Mouse (Mus musculus): ENCODE results near the gene Tssc4. TPM values are rescaled to one million over a fixed set of nuclear protein-coding genes. Genes with fewer than 3 reads are reported as not detected.

The Tssc4 gene
- polyA plus RNA-seq (2012; rRNA removed), result 135 and 153 TPM in 2 replicates

DNA sequence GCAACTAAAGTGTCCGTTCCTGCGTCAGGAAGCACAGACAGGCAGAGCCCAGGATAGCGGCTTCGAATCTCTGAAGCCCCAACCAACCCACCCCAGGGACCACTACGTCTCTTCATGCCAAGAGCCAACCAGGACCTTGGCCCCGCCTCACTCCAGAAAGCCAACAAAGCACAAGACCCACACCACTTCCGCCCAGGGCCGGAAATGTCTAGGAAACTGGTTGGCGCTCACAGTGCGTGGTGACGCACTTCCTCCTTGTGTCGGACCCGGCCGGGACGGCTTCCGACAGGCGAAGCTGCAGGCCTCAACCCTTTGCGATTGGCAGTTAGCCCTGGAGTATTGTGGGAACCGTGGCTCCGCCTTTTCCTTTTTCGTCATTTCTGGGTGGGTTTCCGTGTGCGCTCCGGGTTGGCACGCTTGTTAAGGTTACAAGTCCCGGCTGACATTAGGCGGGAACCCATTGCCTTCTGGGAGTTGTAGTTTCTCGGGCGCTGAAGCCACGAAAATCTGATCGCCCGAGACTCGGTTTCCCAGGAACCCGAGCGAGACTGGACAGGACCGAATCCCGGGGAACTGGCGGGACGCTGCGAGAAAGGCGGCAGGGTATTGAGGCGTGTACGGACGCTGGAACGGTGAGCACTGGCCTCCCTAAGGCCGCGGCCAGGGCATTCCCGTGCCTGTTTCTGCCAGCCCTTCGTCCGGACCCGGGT is at the start of gene Tssc4:
Tssc4 (plus strand) TSS at position 368 of the 710 bp plus-strand sequence.

DNA sequence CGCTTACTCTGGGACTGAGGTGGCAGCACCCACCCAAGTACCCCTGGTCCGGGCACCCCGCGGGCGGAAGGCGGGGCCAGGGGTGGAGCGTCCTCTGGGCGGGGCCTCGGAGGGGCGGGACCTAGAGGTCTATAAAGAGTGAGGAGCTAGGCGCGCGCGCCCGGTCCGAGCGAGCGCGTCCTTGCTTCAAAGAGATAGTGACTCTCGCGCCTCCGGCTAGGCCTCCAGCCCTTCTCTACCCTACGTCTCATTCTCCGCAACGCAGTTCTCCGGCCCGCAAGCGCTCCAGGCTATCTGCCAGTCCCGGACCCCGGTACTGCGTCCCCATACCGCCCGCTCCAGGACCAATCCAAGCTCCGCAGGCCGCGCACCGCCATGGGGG is 16.4 kb upstream of the Tssc4 start, which contains the start of gene Cd81:
Cd81 (plus strand) TSS at position 114 of the 382 bp plus-strand sequence.

DNA sequence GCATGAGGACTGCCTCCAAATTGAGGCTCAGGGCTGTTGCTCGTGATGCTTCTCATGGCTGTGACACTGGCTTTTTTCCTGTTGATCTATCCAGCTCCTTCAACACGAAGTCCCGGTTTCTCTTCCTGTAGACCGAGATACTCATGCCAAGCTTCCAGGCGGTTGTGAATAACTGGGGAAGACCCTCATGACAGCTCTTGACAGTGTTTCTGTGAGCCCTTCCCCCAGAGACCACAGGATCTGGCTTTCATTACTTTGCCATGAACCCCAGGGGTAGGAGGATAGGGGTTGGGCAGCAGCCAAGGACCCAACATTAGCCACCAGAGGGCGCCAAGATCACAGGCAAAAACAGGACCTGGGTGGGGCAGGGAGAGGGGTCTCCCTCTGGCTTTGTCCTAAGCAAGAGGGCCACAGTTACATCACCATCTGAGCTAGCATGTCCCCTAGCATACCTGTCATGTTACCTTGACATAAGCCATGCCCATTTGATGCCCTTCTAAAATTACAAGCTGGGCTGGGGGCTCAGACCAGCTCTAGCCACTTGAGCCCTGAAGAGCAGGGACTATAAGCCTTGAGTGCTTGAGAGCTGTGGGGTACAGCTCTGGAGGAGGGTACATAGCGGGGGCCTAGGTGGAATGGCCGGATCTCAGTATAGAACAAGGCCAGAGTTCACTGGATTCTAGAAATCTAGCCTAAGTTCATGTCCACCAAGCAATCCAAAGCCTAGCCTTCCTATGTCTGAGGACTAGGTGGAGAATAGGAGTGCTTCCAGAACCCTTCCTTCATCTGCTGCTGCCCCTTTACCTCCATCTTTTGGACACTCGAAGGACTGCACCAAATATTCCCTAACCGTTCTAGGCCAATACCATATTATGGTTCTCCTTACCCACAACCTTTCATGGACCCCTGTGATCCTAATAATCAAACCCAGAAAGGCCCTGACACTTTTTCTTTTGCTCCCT is 25.8 kb downstream of the Tssc4 start, which contains the start of gene Trpm5:
Trpm5 (minus strand) TSS at position 51 of the 962 bp plus-strand sequence.

DNA sequence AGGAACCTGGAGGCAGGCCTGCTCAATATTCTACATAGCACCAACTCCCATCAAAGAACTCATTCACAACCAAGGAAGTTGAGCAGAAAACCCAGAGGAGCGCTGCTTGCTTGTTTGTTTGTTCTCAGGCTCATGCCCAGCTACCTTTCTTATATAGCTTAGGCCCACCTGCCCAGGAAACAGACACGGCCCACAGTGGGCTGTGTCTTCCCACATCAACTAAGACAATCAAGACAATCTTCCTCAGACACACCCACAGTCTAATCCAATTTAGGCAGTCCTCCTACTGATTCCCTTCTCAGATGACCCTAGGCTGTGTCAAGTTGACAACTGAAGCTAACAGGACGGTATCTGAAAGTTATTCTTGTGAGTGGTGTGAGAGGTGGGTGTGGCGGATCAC is 37.0 kb downstream of the Tssc4 start, which contains the start of gene Kcnq1:
Kcnq1 (plus strand) TSS at position 301 of the 400 bp plus-strand sequence.

Other genes with a start within 250 kb of the Tssc4 start
- gene Th, start 138.1 kb upstream of the Tssc4 start, polyA plus RNA-seq (2012; rRNA removed), result 1.7 and 3.4 TPM in 2 replicates
- 3.4 and 4.1 TPM in 2 replicates for gene Ascl2, start 100.0 kb upstream of the Tssc4 start, polyA plus RNA-seq (2012; rRNA removed)
- 1.1 and 1.5 TPM in 2 replicates for gene Tspan32, start 64.2 kb upstream of the Tssc4 start, polyA plus RNA-seq (2012; rRNA removed)
- 981 and 1,285 TPM in 2 replicates for gene Cd81, start 16.5 kb upstream of the Tssc4 start, polyA plus RNA-seq (2012; rRNA removed)
- gene Trpm5, start 25.4 kb downstream of the Tssc4 start, polyA plus RNA-seq (2012; rRNA removed), result 0.98 and 1.1 TPM in 2 replicates
- gene Kcnq1, start 37.1 kb downstream of the Tssc4 start, polyA plus RNA-seq (2012; rRNA removed), result 15.6 and 17.1 TPM in 2 replicates